Mouse (Mus musculus) yolk sac, embryonic 10.5 days (tissue): ENCODE results near the gene Cd163.
"Not testable (repeated sequence)": the region's sequence is repeated elsewhere in the genome, so short reads cannot be mapped to it uniquely, and the experiment has no call there.

ENCODE experiments used
- DNase-seq: peaks from one replicate; pipeline ENCODE4 v3.0.0-alpha.2; 2017; ENCODE audit warnings: low spot score

Cd163 gene

DNA sequence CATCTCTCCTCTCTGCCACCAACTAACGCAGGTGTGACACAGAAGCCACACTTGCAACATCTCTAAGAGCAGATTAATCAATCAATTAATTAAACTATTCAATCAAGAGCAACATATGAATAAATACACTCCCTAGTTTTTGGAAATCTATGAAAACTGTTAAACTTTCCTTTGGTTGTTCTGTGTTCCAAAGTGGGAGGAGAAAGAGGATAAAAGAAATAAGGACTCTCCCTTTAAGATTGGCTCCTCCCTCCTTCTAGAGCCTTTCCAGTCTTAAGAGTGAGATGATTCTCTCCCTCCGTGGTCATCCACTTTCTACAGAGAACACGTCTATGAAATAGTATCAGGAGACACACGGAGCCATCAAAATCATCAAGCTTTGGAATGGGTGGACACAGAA is at the start of gene Cd163:
Gene Cd163 (plus strand): TSS at position 301 of the 400 bp plus-strand sequence.
- DNase-seq, result no peak

DNA sequence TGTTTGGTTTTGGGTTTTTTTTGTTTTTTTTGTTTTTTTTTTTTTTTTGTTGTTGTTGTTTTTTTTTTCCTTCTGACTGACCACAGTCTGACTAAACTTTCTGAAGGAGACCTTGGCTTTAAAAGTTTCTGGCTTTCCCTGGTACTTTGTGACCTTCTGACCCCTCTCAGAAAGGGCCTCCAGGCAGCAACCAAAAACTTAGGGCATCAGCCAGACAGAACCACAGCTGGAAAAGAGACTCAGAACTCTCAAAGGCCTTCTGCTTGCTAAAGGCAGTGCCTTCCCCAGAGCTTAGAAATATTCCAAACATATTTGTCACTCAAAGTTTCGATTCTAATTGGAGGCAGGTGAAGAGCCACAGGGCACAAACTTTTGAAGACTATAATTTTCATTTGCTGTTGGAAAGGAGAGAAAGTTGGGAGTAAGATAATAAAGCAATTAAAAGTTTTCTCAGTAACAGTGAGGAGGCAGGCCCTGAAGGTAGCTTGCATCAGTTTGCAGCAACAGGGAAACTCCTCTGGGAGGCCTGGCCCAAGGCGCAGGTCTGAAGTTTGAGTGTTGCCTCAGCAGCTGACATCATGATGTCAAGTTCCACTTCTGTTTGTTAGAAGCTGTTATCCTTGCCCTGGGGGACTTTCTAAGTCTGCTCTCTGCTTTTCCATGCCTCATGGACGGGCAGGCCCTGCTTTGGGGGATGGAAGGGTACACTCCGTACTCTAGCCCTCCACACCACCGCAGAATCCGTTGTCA is 48.6 kb upstream of the Cd163 start:
- DNase-seq, result no peak

DNA sequence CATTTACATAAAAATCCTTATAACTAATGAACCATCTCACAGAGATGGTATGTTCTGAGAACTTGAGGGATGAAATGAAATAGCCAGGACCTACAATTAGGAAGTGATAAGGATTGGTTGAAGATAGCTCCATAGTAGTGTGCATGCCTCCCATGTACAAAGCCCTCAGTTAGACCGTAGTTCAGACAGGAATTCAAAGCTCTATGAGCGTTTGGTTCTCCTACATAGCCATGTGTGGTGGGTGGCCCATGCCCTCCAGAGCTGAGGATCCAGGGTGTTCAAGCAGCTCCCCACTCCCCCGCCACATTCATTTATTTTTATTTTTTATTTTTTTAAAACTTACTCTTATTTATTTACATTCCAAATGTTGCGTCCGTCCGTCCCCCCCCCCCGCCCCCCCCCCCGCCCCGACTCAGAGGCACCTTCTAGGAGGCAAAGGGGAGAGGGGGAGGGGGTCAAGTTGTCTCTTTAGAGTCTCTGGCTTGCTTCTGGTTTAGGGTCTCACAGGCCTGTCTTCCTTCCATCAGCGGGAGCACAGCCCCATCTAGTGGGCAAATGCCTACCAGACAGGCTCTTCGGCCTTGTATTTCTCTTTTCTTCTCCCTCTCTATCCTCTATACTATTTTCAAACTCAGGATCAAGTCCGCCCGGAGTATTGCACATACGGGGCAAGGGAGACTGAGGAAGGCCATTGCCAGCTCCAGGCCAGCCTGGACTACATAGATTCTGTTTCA is 44.1 kb upstream of the Cd163 start:
- DNase-seq, result peak; percentile 56

DNA sequence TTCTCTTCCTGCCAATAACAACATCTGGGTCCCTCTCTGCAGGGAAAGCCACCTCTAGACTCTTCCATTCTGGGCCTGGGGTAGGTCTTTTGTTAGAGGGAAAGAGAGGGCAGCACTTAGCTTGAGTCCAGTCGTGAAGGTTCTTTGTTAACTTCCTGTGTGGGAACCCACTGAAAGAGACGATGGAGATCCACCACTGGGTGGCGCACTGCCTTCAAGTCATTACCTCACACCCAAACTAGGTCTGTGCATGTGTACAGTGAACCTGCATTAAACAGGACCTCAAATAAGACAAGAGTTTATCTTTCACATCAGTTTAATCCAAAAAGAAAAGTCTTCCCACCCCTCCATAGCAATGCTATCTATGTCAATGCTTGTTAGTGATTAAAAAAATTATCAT is 41.8 kb upstream of the Cd163 start:
- no peak for DNase-seq

DNA sequence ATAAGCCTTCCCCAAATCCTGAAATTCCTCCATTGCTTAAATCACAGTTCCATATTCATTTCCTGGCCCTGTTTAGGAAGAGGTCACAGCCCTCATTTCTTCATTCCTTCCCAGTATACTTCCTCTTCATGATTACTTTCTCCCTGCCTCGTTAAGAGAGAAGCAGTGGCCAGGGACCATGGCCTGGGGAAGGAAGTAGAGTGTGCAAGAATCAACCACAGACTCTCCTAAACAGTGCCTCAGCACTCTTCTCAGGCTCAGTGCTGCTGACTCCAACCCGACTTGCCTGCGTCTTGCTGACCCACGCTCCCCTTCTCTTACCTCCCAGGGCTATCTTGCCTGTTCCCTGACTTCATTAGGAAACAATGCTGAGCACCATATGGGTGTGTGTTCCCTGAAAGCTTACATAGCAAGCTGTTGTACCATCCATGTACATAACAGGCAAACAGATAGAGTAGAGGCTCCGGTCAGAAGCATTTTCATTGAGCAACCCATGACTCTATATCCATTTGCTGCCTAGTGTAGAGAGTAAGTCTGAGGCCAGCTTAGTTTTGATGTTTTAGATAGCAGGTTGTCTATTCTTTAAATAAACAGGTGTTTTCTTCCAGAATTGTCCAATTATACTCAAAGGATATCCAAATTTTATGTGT is 31.1 kb upstream of the Cd163 start:
- no peak for DNase-seq

DNA sequence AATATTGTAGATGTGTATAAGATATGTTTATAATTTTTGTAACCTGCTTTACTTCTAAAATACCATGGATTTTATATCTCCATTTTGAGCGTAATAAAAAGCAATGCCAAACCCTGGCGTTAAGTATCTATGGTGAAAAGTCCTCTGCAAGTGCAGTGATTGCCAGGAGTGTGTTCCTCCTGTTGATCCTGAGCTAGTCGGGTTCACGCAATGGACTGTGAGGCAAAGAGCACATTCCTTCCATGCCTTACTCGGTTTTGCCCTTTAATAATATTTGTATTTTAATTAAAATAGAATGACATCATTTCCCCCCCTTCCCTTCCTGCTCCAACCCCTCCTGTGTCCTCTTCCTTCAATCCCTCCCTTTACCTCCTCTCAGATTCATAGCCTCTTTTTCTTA is 26.8 kb upstream of the Cd163 start:
- no peak for DNase-seq

DNA sequence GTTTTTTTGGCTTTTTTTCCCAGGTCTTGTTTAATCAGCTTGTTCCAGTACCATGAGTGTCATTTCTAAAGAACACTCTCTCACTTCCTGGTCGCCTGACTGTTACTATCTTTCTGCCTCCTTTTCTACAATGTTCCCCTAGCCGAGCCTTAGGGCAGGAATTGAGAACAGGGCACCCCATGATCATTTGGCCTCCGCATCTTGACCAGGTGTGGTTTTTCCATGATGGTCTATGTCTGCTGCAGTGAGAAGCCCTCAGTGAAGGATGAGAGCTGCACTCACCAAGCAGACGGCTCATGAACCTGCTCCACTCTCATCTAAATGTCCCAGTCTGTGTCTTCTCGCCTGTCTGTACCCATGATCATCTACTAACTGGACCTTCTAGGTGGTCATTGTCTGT is 26.2 kb upstream of the Cd163 start:
- no peak for DNase-seq

DNA sequence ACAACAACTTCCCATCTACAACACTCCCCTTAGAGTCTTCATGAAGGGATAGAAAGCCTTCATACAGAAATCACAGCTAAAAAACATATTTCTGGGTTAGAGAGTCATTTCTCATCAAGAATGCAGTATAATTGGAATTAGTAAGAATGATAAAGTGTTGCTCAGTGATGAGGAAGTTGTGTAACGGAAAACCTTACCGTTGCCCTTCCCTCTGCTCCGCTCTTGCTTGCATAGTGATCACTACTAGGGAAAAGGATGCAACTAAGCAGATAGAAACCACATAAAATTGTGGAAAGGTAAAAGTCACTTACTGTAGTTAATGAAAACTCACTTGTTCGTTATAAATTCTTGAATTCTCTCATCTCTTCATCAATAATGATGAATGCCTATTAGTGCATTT is 21.7 kb upstream of the Cd163 start:
- no peak for DNase-seq

DNA sequence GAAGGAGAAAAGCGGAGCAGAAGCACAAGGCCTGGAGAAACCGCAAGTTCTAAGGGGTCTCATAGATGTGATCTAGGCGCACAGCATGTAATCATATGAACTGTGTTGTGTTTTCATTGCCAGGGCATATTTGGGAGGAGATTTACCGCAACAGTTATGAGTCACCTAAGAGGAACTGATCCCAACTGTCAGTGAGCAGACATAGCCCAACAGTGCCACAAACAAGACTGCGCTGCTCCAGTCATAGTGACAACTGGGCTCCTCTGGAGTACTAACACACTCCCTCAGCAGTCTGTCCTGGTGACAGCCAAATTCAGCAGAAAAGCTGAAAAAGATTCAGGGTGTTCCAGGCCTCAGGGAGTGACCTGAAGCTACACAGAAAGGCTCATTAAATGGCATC is 7.1 kb upstream of the Cd163 start:
- not testable (repeated sequence) for DNase-seq

DNA sequence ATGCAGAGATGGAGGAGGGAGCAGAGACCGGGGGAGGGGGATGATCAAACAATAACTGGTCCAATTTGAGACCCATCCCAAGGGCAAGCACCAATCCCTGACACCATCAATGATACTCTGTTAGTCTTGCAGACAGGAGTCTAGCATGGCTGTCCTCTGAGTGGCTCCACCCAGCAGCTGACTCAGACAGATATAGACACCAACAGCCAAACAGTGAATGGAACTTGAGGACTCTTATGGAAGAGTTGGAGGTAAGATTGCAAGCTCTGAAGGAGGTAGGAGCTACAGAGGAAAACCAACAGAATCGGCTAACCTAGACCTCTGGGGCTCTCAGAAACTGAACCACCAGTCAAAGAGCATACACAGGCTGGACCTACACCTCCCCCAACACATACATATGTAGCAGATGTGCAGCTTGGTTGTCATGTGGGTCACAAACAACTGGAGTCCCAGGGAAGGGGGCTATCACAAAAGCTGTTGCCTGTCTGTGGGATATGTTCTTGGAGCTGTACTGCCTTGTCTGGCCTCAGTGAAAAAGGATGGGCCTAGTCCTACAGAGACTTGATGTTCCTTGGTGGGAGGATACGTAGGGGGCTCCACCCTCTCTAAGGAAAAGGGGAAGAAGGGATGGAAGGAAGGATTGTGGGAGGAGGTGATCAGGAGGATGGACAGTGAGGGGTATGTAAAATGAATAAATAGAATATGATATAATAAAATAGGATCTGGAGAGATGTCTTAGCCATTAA is 2.8 kb upstream of the Cd163 start:
- DNase-seq, result no peak

DNA sequence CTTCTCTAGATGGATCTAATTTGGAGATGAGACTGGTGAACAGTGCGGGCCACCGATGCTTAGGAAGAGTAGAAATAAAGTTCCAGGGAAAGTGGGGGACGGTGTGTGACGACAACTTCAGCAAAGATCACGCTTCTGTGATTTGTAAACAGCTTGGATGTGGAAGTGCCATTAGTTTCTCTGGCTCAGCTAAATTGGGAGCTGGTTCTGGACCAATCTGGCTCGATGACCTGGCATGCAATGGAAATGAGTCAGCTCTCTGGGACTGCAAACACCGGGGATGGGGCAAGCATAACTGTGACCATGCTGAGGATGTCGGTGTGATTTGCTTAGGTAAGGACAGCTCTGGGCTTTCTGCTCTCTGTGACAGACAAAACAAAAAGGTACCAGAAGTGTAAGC is 4.5 kb downstream of the Cd163 start:
- no peak for DNase-seq

DNA sequence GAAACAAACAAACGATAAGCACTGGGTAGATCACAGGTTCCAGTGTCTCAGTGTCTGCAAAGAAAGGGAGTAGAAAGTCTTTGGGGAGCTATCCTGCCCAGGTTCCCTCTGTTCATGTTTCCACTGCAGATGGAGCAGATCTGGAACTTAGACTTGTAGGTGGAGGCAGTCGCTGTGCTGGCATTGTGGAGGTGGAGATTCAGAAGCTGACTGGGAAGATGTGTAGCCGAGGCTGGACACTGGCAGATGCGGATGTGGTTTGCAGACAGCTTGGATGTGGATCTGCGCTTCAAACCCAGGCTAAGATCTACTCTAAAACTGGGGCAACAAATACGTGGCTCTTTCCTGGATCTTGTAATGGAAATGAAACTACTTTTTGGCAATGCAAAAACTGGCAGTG is 7.8 kb downstream of the Cd163 start:
- no peak for DNase-seq

DNA sequence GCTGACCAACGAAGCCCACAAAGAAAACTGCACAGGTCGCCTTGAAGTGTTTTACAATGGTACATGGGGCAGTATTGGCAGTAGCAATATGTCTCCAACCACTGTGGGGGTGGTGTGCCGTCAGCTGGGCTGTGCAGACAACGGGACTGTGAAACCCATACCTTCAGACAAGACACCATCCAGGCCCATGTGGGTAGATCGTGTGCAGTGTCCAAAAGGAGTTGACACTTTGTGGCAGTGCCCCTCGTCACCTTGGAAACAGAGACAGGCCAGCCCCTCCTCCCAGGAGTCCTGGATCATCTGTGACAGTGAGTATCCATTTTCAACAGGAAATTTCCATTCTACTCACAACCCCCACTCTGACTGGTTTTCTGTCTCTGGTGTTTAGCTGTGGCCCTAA is 15.9 kb downstream of the Cd163 start:
- DNase-seq, result no peak

DNA sequence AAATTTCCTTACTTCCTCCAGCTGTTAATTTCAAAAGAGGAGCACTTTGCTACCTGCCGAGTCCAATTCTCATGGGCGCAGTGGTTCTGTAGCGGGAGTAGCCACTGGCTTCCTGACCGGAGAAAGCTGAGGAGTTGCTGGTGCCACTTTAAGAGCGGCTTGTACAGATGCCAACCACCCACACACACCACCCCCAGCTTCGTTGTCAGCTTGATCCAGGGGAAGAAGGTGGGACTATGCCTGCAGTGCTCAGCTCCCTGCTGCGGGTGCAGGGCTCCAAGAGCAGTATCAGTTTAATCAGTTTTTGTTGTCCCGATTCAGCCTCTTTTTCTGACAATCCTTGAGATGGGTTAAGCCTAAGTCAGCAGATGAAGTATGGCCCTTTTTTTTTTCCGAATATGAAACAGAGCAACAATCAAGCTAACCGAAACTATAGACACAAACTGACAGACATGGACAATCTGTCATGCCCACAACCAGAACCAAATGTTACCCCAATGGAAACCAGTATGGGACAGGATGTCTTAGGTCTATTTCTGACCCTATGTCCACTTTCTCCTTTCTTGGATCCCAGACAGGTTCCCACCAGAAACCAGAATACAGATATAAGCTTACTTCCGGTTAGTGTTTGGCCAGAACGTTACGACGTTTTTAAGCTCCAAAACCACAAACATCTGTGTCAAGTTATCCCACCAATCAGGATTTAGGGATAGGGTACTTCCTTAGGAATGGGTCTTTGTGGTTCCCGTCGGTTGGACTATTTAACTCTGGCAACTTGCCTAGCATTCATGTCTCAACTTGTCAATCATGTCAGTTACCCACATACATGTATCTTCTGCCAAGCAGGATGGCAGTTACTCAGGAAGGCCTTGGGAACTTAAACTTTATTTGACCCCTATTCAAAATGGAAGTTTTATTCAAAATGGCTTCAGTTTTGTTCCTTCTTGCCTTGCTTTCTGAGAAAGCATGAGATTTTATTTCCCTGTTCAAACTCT is 17.3 kb downstream of the Cd163 start:
- DNase-seq, result no peak

DNA sequence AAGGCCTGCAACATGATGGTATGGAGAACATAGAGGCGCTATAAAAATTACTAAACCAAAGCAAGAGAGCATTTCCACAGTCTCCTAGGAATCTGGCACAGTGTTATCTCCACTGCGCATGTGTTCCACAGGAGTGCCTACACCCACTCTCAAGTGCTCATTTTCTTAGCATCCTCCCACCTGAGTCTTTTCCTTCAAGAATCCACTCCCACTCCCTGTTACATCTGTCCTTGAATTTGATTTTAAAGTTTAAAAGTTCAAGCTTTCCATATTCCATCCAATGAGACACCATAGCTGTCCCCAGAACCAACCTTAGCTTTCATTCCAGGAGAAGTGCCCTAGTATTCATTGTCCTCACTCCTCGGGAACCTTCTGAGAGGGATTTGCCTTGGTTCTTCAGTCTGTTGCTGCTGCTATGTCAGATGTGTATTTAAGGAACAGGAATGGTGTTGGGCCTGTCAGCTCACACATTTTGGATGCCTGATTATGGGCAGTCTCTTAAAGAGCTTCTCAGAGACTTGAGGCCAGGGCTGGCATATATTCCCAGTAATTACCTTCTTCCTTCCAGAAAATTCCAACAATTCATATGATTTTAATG is 24.0 kb downstream of the Cd163 start:
- no peak for DNase-seq

DNA sequence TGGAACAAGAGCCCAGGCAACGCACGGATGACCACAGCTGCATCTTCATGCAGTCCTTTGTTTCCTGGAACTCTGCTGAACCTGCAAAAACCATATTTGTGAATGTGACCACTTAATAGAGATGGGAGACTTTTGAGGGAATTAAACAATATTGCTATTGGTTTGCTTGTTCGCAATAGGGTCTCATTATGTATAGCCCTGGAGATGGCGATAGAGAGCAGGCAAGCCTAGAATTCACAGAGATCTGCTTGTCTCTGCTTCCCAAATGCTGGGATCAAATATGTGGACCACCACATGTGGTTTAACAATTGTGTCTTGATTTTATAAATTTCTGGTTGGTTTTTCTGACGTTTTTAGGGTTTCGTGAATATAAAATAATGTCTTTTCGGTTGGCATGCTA is 25.2 kb downstream of the Cd163 start:
- no peak for DNase-seq

DNA sequence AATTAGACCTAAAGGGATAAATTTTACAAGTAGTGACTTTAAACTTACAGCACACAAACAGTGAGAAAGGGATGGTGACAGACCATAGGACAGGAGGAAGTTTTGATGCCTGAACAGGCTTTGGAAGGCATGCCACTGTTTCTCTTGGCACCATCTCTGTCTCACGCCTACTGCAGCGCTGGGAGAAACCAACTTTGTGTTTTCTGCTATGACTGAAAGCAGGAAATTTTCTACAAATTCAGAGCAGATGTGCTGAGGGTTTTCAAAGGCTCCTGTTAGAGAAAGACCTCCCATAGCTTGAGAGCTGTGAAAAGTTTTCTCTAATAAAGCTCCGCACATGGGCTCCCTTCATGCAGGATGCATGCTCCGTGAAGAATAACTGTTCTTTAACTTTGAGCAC is 40.6 kb downstream of the Cd163 start:
- no peak for DNase-seq

DNA sequence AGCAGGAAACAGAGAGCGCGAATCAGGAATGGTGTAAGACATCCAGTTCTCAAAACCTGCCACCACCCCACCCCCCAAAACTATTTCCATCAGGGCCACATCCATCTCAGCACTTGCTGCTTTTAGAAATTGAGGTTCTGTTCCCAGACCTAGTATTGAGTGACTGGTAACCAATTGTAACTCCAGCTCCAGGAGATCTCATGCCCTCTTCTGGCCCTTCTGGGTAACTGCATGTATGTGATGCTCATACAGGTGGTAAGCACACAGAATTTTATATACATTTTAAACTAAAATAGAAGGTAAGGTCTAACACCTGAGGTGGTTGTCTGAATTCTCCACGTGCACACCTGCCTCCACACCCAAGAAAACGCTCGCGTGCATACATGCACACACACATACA is 42.2 kb downstream of the Cd163 start:
- no peak for DNase-seq

DNA sequence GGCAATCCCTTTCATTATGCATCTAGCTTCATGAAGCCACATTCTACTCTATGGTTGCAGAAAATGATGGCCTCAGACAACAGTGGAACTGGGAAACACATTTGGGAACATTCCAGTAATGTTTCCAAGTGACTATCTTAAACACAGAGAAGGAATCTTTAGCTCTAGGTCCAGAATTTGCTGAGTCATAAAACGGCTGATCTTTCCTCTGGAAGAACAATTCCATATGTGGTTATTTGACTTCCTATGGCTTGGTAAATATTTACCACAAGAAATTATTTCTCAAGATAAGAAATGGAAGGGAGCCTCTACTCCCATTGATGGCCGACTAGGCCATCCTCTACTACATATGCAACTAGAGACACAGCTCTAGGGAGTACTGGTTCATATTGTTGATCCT is 48.8 kb downstream of the Cd163 start:
- no peak for DNase-seq

DNA sequence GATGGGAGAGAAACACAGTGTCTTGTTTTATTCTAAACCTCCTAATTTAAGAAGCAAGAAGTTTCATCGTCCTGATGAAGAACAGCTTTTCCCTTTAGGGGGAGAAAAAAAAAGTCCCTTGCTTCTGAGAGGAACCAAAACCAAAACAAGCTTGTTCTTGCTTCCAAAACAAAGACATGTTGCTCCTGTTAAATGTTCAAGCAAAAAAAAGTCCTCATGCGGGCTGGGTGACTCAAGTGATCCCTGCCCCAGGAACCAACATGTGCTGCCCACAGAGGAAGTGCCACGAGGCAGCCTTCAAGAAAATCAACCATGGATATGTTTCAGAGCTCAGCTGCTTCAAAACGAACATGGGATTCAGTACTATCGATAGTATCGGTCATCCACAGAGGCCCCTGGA is 54.5 kb downstream of the Cd163 start:
- no peak for DNase-seq

DNA sequence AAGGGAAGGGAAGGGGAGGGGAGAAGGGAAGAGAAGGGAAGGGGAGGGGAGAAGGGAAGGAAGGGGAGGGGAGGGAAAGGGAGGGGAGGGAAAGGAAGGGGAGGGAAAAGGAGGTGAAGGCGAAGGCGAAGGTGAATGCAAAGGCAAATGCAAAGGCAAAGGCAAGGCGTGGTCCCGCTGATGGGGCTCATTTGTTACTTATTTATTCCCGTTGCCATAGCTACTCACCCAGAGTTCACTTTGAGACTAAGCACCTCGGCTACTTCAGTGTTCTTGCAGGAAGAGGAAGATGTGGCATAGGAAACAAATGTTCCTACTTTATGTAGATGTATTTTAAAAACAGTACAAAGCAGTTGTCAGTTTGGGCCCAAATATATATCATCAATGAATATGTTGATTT is 56.1 kb downstream of the Cd163 start:
- DNase-seq, result no peak
